Mouse (Mus musculus): ENCODE measurements around the gene Lgals4. TPM values are rescaled to one million over a fixed set of nuclear protein-coding genes. Genes with fewer than 3 reads are reported as not detected.
A peak's percentile ranks its signal among the peaks of the same experiment; 100 is the strongest.

Gene Lgals4
- total and polyA plus RNA-seq, 3 experiments, result 2.1 to 5.1 TPM; not detected in 1

DNA sequence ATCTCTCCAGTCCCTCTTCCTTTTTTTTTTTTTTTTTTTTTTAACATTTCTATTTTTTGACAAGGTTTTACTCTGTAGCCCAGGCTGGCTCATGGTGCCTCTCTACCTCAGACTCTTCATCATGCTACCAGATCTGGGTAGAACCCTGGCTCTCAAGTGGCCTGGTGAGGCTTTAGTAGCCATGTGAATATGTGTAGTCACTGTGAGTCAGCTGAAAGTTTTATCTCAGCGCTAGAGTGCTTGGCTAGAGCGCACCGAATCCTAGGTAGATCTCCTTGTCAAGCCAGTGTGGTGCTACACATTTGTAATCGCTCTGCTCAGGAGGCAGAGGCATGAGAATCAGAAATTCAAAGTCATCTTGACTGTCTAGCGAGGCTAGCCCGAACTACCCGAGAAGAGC, 43.5 kb downstream of the Lgals4 start (continued):
- TF ChIP-seq NRF1 (IDR thresholded peaks at IDR 0.05; ENCODE audit: insufficient read depth, low read depth, low read length, poor library complexity, severe bottlenecking), result 0 out of 2 replicates have a peak, but pooled peaks have one; percentile 18
- TF ChIP-seq GATA1 (IDR thresholded peaks at IDR 0.05; ENCODE audit: low read depth, low read length), result peak; percentile 71
- TF ChIP-seq MAX (IDR thresholded peaks at IDR 0.05; ENCODE audit: low read length), result no peak
- TF ChIP-seq CHD1 (IDR thresholded peaks at IDR 0.05; ENCODE audit: low read depth, low read length), result no peak
- no peak for TF ChIP-seq RAD21 (IDR thresholded peaks at IDR 0.05; ENCODE audit: low read depth, low read length)
- no peak; the same call in 1 of the 2 replicates for TF ChIP-seq TBP (IDR thresholded peaks at IDR 0.05; ENCODE audit: low read depth, low read length)
- no peak for TF ChIP-seq POLR2A (IDR thresholded peaks at IDR 0.05; ENCODE audit: control insufficient read depth in 1 of 2, insufficient read depth in 1 of 2, low read depth in 1 of 2, low read length in 2 of 2, poor library complexity in 1 of 2)
- no peak for TF ChIP-seq CHD2 (IDR thresholded peaks at IDR 0.05; ENCODE audit: low read length)
- no peak; the same call in 1 of the 2 replicates for TF ChIP-seq POLR2AphosphoS2 (IDR thresholded peaks at IDR 0.05; ENCODE audit: low read length)
- TF ChIP-seq ZMIZ1 (IDR thresholded peaks at IDR 0.05; ENCODE audit: low read depth, low read length), result no peak
- no peak for TF ChIP-seq SMC3 (IDR thresholded peaks at IDR 0.05; ENCODE audit: low read depth, low read length)

GRCm38 (mm10) chr7:28877856-28878255, 44.2 kb downstream of the Lgals4 start:
- peaks cover 19 to 28% of the 10 kb centered on the region in 2 experiments for H3K4me1 ChIP-seq (ENCODE audit: control insufficient read depth in 1 of 2, insufficient read depth in 2 of 2, low read length in 2 of 2)
- H3K9me3 ChIP-seq (replicated peaks; ENCODE audit: insufficient read depth, low read length), result no peaks in the 10 kb centered on the region
- H3K36me3 ChIP-seq (ENCODE audit: control insufficient read depth in 1 of 2, insufficient read depth in 2 of 2, low read length in 2 of 2), result peaks cover 0 to 16% of the 10 kb centered on the region in 2 experiments; a peak in 2 of 4 replicates
- peak; percentile 36 for DNase-seq (ENCODE audit: low read depth, low spot score)
- H3K9ac ChIP-seq (ENCODE audit: control insufficient read depth, low read depth, low read length, poor library complexity, severe bottlenecking), result peak overlapping the region; percentile 25; the same call in 1 of the 2 replicates
- no peak overlapping the region for H3K4me3 ChIP-seq (ENCODE audit: control insufficient read depth in 1 of 2, insufficient read depth in 1 of 2, low read depth in 2 of 2, low read length in 2 of 2)
- no peak for TF ChIP-seq MYB (IDR thresholded peaks at IDR 0.05; ENCODE audit: low read depth, low read length)
- no peak for TF ChIP-seq JUND (IDR thresholded peaks at IDR 0.05; ENCODE audit: low read depth, low read length)
- no peak for TF ChIP-seq TBP (IDR thresholded peaks at IDR 0.05; ENCODE audit: low read depth, low read length)
- TF ChIP-seq MAFK (IDR thresholded peaks at IDR 0.05; ENCODE audit: borderline replicate concordance, low read depth, low read length), result no peak
- TF ChIP-seq SIN3A (IDR thresholded peaks at IDR 0.05; ENCODE audit: low read length), result no peak
- TF ChIP-seq RCOR1 (IDR thresholded peaks at IDR 0.05; ENCODE audit: low read depth, low read length), result no peak
- no peak for TF ChIP-seq ELF1 (IDR thresholded peaks at IDR 0.05; ENCODE audit: low read depth, low read length)
- TF ChIP-seq RAD21 (IDR thresholded peaks at IDR 0.05; ENCODE audit: low read depth, low read length), result no peak
- no peak for TF ChIP-seq UBTF (IDR thresholded peaks at IDR 0.05; ENCODE audit: borderline replicate concordance, insufficient read depth, low read depth, low read length)
- no peak for TF ChIP-seq MAX (IDR thresholded peaks at IDR 0.05; ENCODE audit: low read length)
- no peak for TF ChIP-seq ZNF384 (IDR thresholded peaks at IDR 0.05; ENCODE audit: low read depth, low read length)
- TF ChIP-seq BHLHE40 (IDR thresholded peaks at IDR 0.05; ENCODE audit: borderline replicate concordance, low read depth, low read length), result no peak
- no peak for TF ChIP-seq POLR2AphosphoS2 (IDR thresholded peaks at IDR 0.05; ENCODE audit: low read length)
- TF ChIP-seq SMC3 (IDR thresholded peaks at IDR 0.05; ENCODE audit: low read depth, low read length), result no peak
- TF ChIP-seq MYC (IDR thresholded peaks at IDR 0.05; ENCODE audit: low read depth, low read length), result no peak
- no peak for TF ChIP-seq ZKSCAN1 (IDR thresholded peaks at IDR 0.05; ENCODE audit: low read depth, low read length)
- no peak for TF ChIP-seq KAT2A (conservative IDR thresholded peaks at IDR 0.05; ENCODE audit: low read depth, low read length)
- no peak for TF ChIP-seq CTCF (IDR thresholded peaks at IDR 0.05 in 2 of 3, conservative IDR thresholded peaks at IDR 0.05 in 1 of 3; ENCODE audit: control insufficient read depth in 1 of 3, insufficient read depth in 1 of 3, low read depth in 2 of 3, low read length in 3 of 3, poor library complexity in 1 of 3, severe bottlenecking in 1 of 3)
- no peak for TF ChIP-seq POLR2AphosphoS5 (IDR thresholded peaks at IDR 0.05; ENCODE audit: borderline replicate concordance, low read depth, low read length)
- no peak for TF ChIP-seq CHD2 (IDR thresholded peaks at IDR 0.05; ENCODE audit: low read length)
- H3K27ac ChIP-seq (ENCODE audit: control insufficient read depth, low read depth, low read length), result peak overlapping the region; percentile 53; the same call in 1 of the 2 replicates
- no peaks in the 10 kb centered on the region for H3K79me2 ChIP-seq (ENCODE audit: control insufficient read depth, insufficient read depth, low read length, poor library complexity)
- H3K27me3 ChIP-seq (ENCODE audit: control insufficient read depth in 1 of 2, insufficient read depth in 2 of 2, low read length in 2 of 2), result no peaks in the 10 kb centered on the region
